Mouse (Mus musculus): ENCODE results near the gene Il20.

Il20 gene

GRCm38 (mm10) chr1:130865541-130866221 is 45.6 kb downstream of the Il20 start, which contains the start of gene Fcmr:
Gene Fcmr, plus strand, starts transcription at chr1:130865669.
- no peak for DNase-seq (ENCODE audit: low read depth, low spot score)

GRCm38 (mm10) chr1:130864741-130865140 is 46.5 kb downstream of the Il20 start:
- DNase-seq (ENCODE audit: low read depth, low spot score), result no peak

GRCm38 (mm10) chr1:130864238-130864637 is 47.0 kb downstream of the Il20 start:
- no peak for DNase-seq (ENCODE audit: low read depth, low spot score)

GRCm38 (mm10) chr1:130857456-130857855 is 53.8 kb downstream of the Il20 start:
- DNase-seq (ENCODE audit: low read depth, low spot score), result no peak
